Mouse (Mus musculus) myocyte (in vitro differentiated cells): Measurements from ENCODE around the gene Spata17.

Source experiments
- E2F4 ChIP-seq: IDR thresholded peaks from one replicate; pipeline ENCODE4 v1.6.1; 2011; ENCODE audit warnings: mild to moderate bottlenecking, control low read depth, moderate library complexity; ENCODE audit not compliant: insufficient read depth
- POLR2A ChIP-seq: IDR thresholded peaks from one replicate; pipeline ENCODE4 v1.6.1; 2011; ENCODE audit warnings: low read depth, mild to moderate bottlenecking, control low read depth, moderate library complexity; ENCODE audit not compliant: insufficient read length
- POLR2AphosphoS2 ChIP-seq: IDR thresholded peaks from one replicate; pipeline ENCODE4 v1.6.1; 2011; ENCODE audit warnings: low read depth, control low read depth; ENCODE audit not compliant: insufficient read length
- SRF ChIP-seq: IDR thresholded peaks from one replicate; pipeline ENCODE4 v1.6.1; 2011; ENCODE audit warnings: low read depth; ENCODE audit not compliant: control insufficient read depth, insufficient read length
- TCF12 ChIP-seq: IDR thresholded peaks from one replicate; pipeline ENCODE4 v1.6.1; 2011; ENCODE audit warnings: mild to moderate bottlenecking, control low read depth; ENCODE audit not compliant: poor library complexity, insufficient read depth, severe bottlenecking
- TCF3 ChIP-seq: IDR thresholded peaks from one replicate; pipeline ENCODE4 v1.6.1; 2011; ENCODE audit warnings: low read depth, control low read depth; ENCODE audit not compliant: insufficient read length
- USF1 ChIP-seq: IDR thresholded peaks from one replicate; pipeline ENCODE4 v1.6.1; 2011; ENCODE audit warnings: low read depth, mild to moderate bottlenecking, control low read depth, moderate library complexity

DNA sequence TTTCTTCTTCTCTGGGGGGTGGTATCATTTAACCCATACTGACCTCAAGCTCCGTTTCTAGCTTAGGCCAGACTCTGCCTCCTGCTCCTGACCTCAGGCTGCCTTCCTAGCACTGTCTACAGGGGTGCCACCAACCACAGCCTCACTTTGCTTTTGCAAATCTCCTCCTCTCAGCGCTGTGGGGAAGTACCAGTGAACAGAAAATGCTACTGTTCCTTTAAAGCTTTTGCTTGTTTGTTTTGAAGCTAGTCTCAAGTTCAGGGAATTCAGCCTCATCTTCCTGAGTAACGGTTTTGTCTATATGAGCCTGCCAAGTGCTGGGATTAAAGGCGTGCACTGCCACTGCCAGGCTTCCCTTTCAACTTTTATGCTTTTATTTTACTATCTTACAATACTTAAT is 5.8 kb downstream of the Spata17 start:
- TF ChIP-seq POLR2A (no peak), POLR2AphosphoS2 (no peak), USF1 (no peak), TCF12 (no peak), TCF3 (no peak), E2F4 (no peak), SRF (no peak)
